Mouse (Mus musculus) embryonic fibroblast, embryonic 13.5 days (primary cell): ENCODE results near the gene Slc47a1.

ENCODE experiments used
- CTCF ChIP-seq: IDR thresholded peaks from 2 replicates; pipeline ENCODE4 v1.5.1; 2011; ENCODE audit warnings: mild to moderate bottlenecking, control low read depth, low read length, moderate library complexity, borderline replicate concordance; ENCODE audit not compliant: insufficient read depth
- POLR2A ChIP-seq: IDR thresholded peaks from 2 replicates; pipeline ENCODE4 v1.6.1; 2011; ENCODE audit warnings: low read depth, mild to moderate bottlenecking, control low read depth, low read length, moderate library complexity

DNA sequence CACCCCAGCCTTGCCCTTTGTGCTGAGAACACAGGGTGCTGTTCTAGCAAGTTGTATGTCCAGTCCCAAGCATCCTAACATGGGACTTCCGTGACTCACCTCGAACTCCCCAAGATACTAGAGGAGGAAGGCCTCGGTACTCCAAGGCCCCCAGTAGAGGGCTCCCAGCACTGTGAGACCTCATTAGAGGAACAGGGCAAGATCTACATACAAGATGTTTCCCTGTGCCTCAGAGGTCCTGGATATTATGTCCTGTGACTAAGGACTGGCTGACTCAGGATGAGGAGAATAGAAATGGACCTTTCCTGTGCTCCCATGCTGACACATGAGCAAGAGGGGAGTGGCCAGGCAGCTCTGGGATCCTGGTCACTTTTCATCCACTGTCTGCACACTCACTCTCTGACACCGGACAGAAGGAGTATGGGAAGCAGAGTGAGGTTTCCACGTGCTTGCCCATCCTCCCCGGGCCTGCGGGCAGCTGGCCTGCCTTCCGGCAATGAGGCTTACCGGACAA, 25.9 kb downstream of the Slc47a1 start:
- no peak for TF ChIP-seq CTCF
- no peak for TF ChIP-seq POLR2A
